Mouse (Mus musculus) limb, embryonic 13.5 days (tissue): ENCODE results near the gene Cgnl1. TPM values are rescaled to one million over a fixed set of nuclear protein-coding genes. Genes with fewer than 3 reads are reported as not detected.

Experiments used
- ATAC-seq: fragments of 200-750 bp; cut with Nextera tagmentation; 2 replicates; pipeline ENCODE4 v1.8.0; 2017; ENCODE audit warnings: low read depth, moderate number of reproducible peaks, moderate TSS enrichment; ENCODE audit not compliant: low FRiP score
- H3K27ac ChIP-seq: fragments of 300-500 bp; sonication (generic); 2 replicates; pipeline ENCODE4 v1.5.1; 2015; ENCODE audit warnings: inconsistent platforms, mild to moderate bottlenecking, moderate library complexity
- H3K27me3 ChIP-seq: fragments of 300-500 bp; sonication (generic); 2 replicates; pipeline ENCODE4 v1.6.1; 2015; ENCODE audit warnings: mild to moderate bottlenecking, inconsistent platforms
- H3K36me3 ChIP-seq: fragments of 300-500 bp; sonication (generic); 2 replicates; pipeline ENCODE4 v1.6.1; 2015; ENCODE audit warnings: inconsistent platforms, mild to moderate bottlenecking, moderate library complexity
- H3K4me1 ChIP-seq: fragments of 300-500 bp; sonication (generic); 2 replicates; pipeline ENCODE4 v1.6.1; 2015; ENCODE audit warnings: inconsistent platforms
- H3K4me2 ChIP-seq: fragments of 300-500 bp; sonication (generic); replicated peaks from 2 replicates; pipeline ENCODE4 v1.6.1; 2015; ENCODE audit warnings: inconsistent platforms, mild to moderate bottlenecking, moderate library complexity
- H3K4me3 ChIP-seq: fragments of 300-500 bp; sonication (generic); 2 replicates; pipeline ENCODE4 v1.5.1; 2015; ENCODE audit warnings: moderate library complexity, mild to moderate bottlenecking, inconsistent platforms
- H3K9ac ChIP-seq: fragments of 300-500 bp; sonication (generic); 2 replicates; pipeline ENCODE4 v1.6.1; 2015; ENCODE audit warnings: mild to moderate bottlenecking, inconsistent platforms
- H3K9me3 ChIP-seq: fragments of 300-500 bp; sonication (generic); 2 replicates; pipeline ENCODE4 v1.6.1; 2016; ENCODE audit warnings: inconsistent platforms
- WGBS: fragments of 180-500 bp; shearing (Covaris S2); methylation state at CpG from one replicate; pipeline ENCODE4 v1.1.7; 2015; 5-methylcytosine and 5-hydroxymethylcytosine counted together
- polyA plus RNA-seq: library from polyadenylated mRNA; unstranded; fragments of >200 nt; fragmentation: Nextera tagmentation; extraction: Ambion mirVana; gene quantifications from 2 replicates; pipeline ENCODE4 v1.2.1, GENCODE M21; 2015

The Cgnl1 gene
- polyA plus RNA-seq, 1 experiment from 2014 or later = 13.6 TPM

- Histone ChIP-seq H3K27ac (no peak overlapping the region), H3K9ac (no peak overlapping the region), H3K27me3 (no peaks in the 10 kb centered on the region), H3K9me3 (no peaks in the 10 kb centered on the region), H3K36me3 (peaks cover 7% of the 10 kb centered on the region), H3K4me2 (no peak overlapping the region), H3K4me1 (no peaks in the 10 kb centered on the region), H3K4me3 (no peak overlapping the region)
- WGBS = 89% methylated on average over 11 of the region's 11 CpGs
- no peak for ATAC-seq
These were observed 62.2 kb downstream of the Cgnl1 start for GRCm38 (mm10) chr9:71709199-71709598.

- Histone ChIP-seq H3K27ac (no peak overlapping the region), H3K36me3 (peaks cover 7% of the 10 kb centered on the region), H3K4me2 (no peak overlapping the region), H3K27me3 (no peaks in the 10 kb centered on the region), H3K4me3 (no peak overlapping the region), H3K4me1 (no peaks in the 10 kb centered on the region), H3K9ac (no peak overlapping the region), H3K9me3 (no peaks in the 10 kb centered on the region)
- ATAC-seq = no peak
- 83% methylated on average over 7 of the region's 7 CpGs for WGBS
These were observed 63.4 kb downstream of the Cgnl1 start for GRCm38 (mm10) chr9:71707989-71708388.

GRCm38 (mm10) chr9:71704332-71705014 is 66.9 kb downstream of the Cgnl1 start:
- Histone ChIP-seq H3K4me3 (no peak overlapping the region), H3K4me2 (no peak overlapping the region), H3K27me3 (no peaks in the 10 kb centered on the region), H3K4me1 (no peaks in the 10 kb centered on the region), H3K36me3 (peaks cover 7% of the 10 kb centered on the region), H3K9ac (no peak overlapping the region), H3K9me3 (no peaks in the 10 kb centered on the region), H3K27ac (no peak overlapping the region)
- no peak for ATAC-seq
- 82% methylated on average over 13 of the region's 13 CpGs for WGBS

- Histone ChIP-seq H3K9me3 (no peaks in the 10 kb centered on the region), H3K9ac (no peak overlapping the region), H3K4me1 (peaks cover 22% of the 10 kb centered on the region), H3K4me3 (no peak overlapping the region), H3K27me3 (no peaks in the 10 kb centered on the region), H3K4me2 (no peak overlapping the region), H3K27ac (no peak overlapping the region), H3K36me3 (no peaks in the 10 kb centered on the region)
- no peak for ATAC-seq
- 91% methylated on average over 5 of the region's 5 CpGs for WGBS
These were observed 72.3 kb downstream of the Cgnl1 start for GRCm38 (mm10) chr9:71699087-71699486.

GRCm38 (mm10) chr9:71698116-71698515 is 73.3 kb downstream of the Cgnl1 start:
- H3K36me3 ChIP-seq = no peaks in the 10 kb centered on the region
- H3K27ac ChIP-seq = no peak overlapping the region
- no peak for ATAC-seq
- H3K27me3 ChIP-seq = no peaks in the 10 kb centered on the region
- no peak overlapping the region for H3K9ac ChIP-seq
- H3K4me2 ChIP-seq = no peak overlapping the region
- H3K4me1 ChIP-seq = peaks cover 24% of the 10 kb centered on the region
- WGBS = 72% methylated on average over 3 of the region's 3 CpGs
- H3K9me3 ChIP-seq = no peaks in the 10 kb centered on the region
- H3K4me3 ChIP-seq = no peak overlapping the region

- Histone ChIP-seq H3K9me3 (no peaks in the 10 kb centered on the region), H3K36me3 (no peaks in the 10 kb centered on the region), H3K27ac (no peak overlapping the region), H3K4me1 (peaks cover 24% of the 10 kb centered on the region), H3K9ac (no peak overlapping the region), H3K4me2 (no peak overlapping the region), H3K27me3 (no peaks in the 10 kb centered on the region), H3K4me3 (no peak overlapping the region)
- ATAC-seq = no peak
- WGBS = 55% methylated on average over 2 of the region's 2 CpGs
These were observed 74.2 kb downstream of the Cgnl1 start for GRCm38 (mm10) chr9:71697189-71697588.

- Histone ChIP-seq H3K9me3 (no peaks in the 10 kb centered on the region), H3K36me3 (no peaks in the 10 kb centered on the region), H3K27ac (no peak overlapping the region; the same call in 1 of the 2 replicates), H3K4me3 (no peak overlapping the region), H3K9ac (no peak overlapping the region), H3K4me2 (no peak overlapping the region), H3K27me3 (no peaks in the 10 kb centered on the region), H3K4me1 (peaks cover 24% of the 10 kb centered on the region)
- 76% methylated on average over 6 of the region's 6 CpGs for WGBS
- ATAC-seq = no peak
These were observed 74.6 kb downstream of the Cgnl1 start for GRCm38 (mm10) chr9:71696762-71697161.

- H3K4me3 ChIP-seq = no peak overlapping the region
- H3K27me3 ChIP-seq = no peaks in the 10 kb centered on the region
- H3K4me1 ChIP-seq = peaks cover 24% of the 10 kb centered on the region
- H3K27ac ChIP-seq = no peak overlapping the region
- H3K9me3 ChIP-seq = no peaks in the 10 kb centered on the region
- WGBS = 47% methylated on average over 3 of the region's 3 CpGs
- no peak overlapping the region for H3K4me2 ChIP-seq
- ATAC-seq = no peak
- no peak overlapping the region for H3K9ac ChIP-seq
- no peaks in the 10 kb centered on the region for H3K36me3 ChIP-seq
These were observed 76.3 kb downstream of the Cgnl1 start for GRCm38 (mm10) chr9:71695133-71695532.

- WGBS = 40% methylated on average over 4 of the region's 4 CpGs
- peaks cover 24% of the 10 kb centered on the region for H3K4me1 ChIP-seq
- no peak for ATAC-seq
These were observed 77.2 kb downstream of the Cgnl1 start for GRCm38 (mm10) chr9:71694223-71694622.

GRCm38 (mm10) chr9:71693771-71694170 is 77.6 kb downstream of the Cgnl1 start:
- Histone ChIP-seq H3K4me2 (no peak overlapping the region), H3K36me3 (no peaks in the 10 kb centered on the region), H3K9me3 (no peaks in the 10 kb centered on the region), H3K4me1 (peaks cover 24% of the 10 kb centered on the region), H3K9ac (no peak overlapping the region), H3K27me3 (no peaks in the 10 kb centered on the region), H3K27ac (no peak overlapping the region), H3K4me3 (no peak overlapping the region)
- no peak for ATAC-seq
- WGBS = 69% methylated on average over 4 of the region's 4 CpGs

More at GRCm38 (mm10) chr9:71694223-71694622, 77.2 kb downstream of the Cgnl1 start:
- no peak overlapping the region for H3K4me3 ChIP-seq
- H3K4me2 ChIP-seq = no peak overlapping the region
- no peaks in the 10 kb centered on the region for H3K36me3 ChIP-seq
- H3K27ac ChIP-seq = no peak overlapping the region
- no peak overlapping the region for H3K9ac ChIP-seq
- H3K9me3 ChIP-seq = no peaks in the 10 kb centered on the region
- no peaks in the 10 kb centered on the region for H3K27me3 ChIP-seq

- Histone ChIP-seq H3K4me1 (peaks cover 24% of the 10 kb centered on the region), H3K9me3 (no peaks in the 10 kb centered on the region), H3K27ac (no peak overlapping the region), H3K9ac (no peak overlapping the region), H3K27me3 (no peaks in the 10 kb centered on the region), H3K36me3 (no peaks in the 10 kb centered on the region), H3K4me2 (no peak overlapping the region), H3K4me3 (no peak overlapping the region)
- WGBS = 95% methylated on average over 7 of the region's 7 CpGs
- ATAC-seq = no peak
These were observed 79.2 kb downstream of the Cgnl1 start for GRCm38 (mm10) chr9:71692165-71692564.

GRCm38 (mm10) chr9:71689369-71690073 is 81.9 kb downstream of the Cgnl1 start:
- WGBS = 61% methylated on average over 2 of the region's 2 CpGs
- Histone ChIP-seq H3K4me2 (no peak overlapping the region), H3K9ac (no peak overlapping the region), H3K4me1 (0 out of 2 replicates have a peak, but pooled peaks cover 4% of the 10 kb centered on the region), H3K9me3 (no peaks in the 10 kb centered on the region), H3K36me3 (no peaks in the 10 kb centered on the region), H3K4me3 (no peak overlapping the region), H3K27me3 (no peaks in the 10 kb centered on the region), H3K27ac (no peak overlapping the region)
- no peak for ATAC-seq
